Mouse (Mus musculus): Measurements from ENCODE around the gene Tas1r1. TPM values are rescaled to one million over a fixed set of nuclear protein-coding genes. Genes with fewer than 3 reads are reported as not detected.
"Not testable (repeated sequence)": the region's sequence is repeated elsewhere in the genome, so short reads cannot be mapped to it uniquely, and the experiment has no call there.

Gene Tas1r1
- polyA plus RNA-seq, 1 experiment from 2014 or later: 0.07 TPM

GRCm38 (mm10) chr4:152038985-152039830 lies 840 bp upstream of the Tas1r1 start, which contains the start of gene Nol9:
Gene Nol9 (plus strand): TSS chr4:152039321.
- Histone ChIP-seq H3K9ac (replicated peaks) (peak within 1 kb of the TSS; percentile 90), H3K36me3 (replicated peaks; ENCODE audit: insufficient read depth, low read length) (peaks cover 31% of the 10 kb centered on the region), H3K4me3 (ENCODE audit: low read depth, low read length) (peak within 1 kb of the TSS; percentile 91), H3K4me2 (ENCODE audit: low read depth, low read length) (peak within 1 kb of the TSS; percentile 100), H3K9me3 (ENCODE audit: low read length) (no peaks in the 10 kb centered on the region), H3K4me1 (ENCODE audit: insufficient read depth) (peaks cover 11% of the 10 kb centered on the region), H3K27ac (ENCODE audit: low read depth) (peak within 1 kb of the TSS; percentile 52), H3K27me3 (ENCODE audit: insufficient read depth, low read length) (no peaks in the 10 kb centered on the region)
- WGBS (ENCODE audit: insufficient replicate concordance): under 1% methylated on average over 46 of the region's 86 CpGs
- ATAC-seq: peak; percentile 93
- TF ChIP-seq EP300 (IDR thresholded peaks at IDR 0.05; ENCODE audit: low read depth): peak; percentile 73; the same call in 1 of the 2 replicates
- peak; percentile 99 for TF ChIP-seq CTCF (IDR thresholded peaks at IDR 0.05; ENCODE audit: low read depth)
- DNase-seq: peak; percentile 96

GRCm38 (mm10) chr4:152036464-152036863 lies 1.9 kb downstream of the Tas1r1 start:
- H3K9me3 ChIP-seq (ENCODE audit: low read length); H3K4me2 ChIP-seq (ENCODE audit: low read depth, low read length); H3K4me3 ChIP-seq (ENCODE audit: low read depth, low read length); H3K27me3 ChIP-seq (ENCODE audit: insufficient read depth, low read length); H3K27ac ChIP-seq (ENCODE audit: low read depth); DNase-seq; H3K36me3 ChIP-seq (replicated peaks; ENCODE audit: insufficient read depth, low read length); H3K9ac ChIP-seq (replicated peaks); ATAC-seq: not testable (repeated sequence)
- peaks cover 11% of the 10 kb centered on the region for H3K4me1 ChIP-seq (ENCODE audit: insufficient read depth)
- TF ChIP-seq CTCF (IDR thresholded peaks at IDR 0.05; ENCODE audit: low read depth): peak; percentile 52; the same call in 1 of the 2 replicates
- 89% methylated on average over 6 of the region's 6 CpGs for WGBS (ENCODE audit: insufficient replicate concordance)

- Histone ChIP-seq H3K9me3 (ENCODE audit: low read length) (no peaks in the 10 kb centered on the region), H3K4me3 (ENCODE audit: low read depth, low read length) (no peak overlapping the region), H3K36me3 (replicated peaks; ENCODE audit: insufficient read depth, low read length) (no peaks in the 10 kb centered on the region), H3K9ac (replicated peaks) (no peak overlapping the region), H3K27me3 (ENCODE audit: insufficient read depth, low read length) (no peaks in the 10 kb centered on the region), H3K4me2 (ENCODE audit: low read depth, low read length) (no peak overlapping the region), H3K27ac (ENCODE audit: low read depth) (no peak overlapping the region), H3K4me1 (ENCODE audit: insufficient read depth) (peaks cover 7% of the 10 kb centered on the region)
- DNase-seq (no peak), ATAC-seq (no peak)
- no peak for TF ChIP-seq EP300 (IDR thresholded peaks at IDR 0.05; ENCODE audit: low read depth)
- TF ChIP-seq CTCF (IDR thresholded peaks at IDR 0.05; ENCODE audit: low read depth): no peak
- WGBS (ENCODE audit: insufficient replicate concordance): 85% methylated on average over 13 of the region's 13 CpGs
These were observed 5.4 kb downstream of the Tas1r1 start for GRCm38 (mm10) chr4:152032922-152033321.

GRCm38 (mm10) chr4:152029997-152030396 lies 8.4 kb downstream of the Tas1r1 start:
- Histone ChIP-seq H3K9me3 (ENCODE audit: low read length) (no peaks in the 10 kb centered on the region), H3K9ac (replicated peaks) (no peak overlapping the region), H3K27ac (ENCODE audit: low read depth) (no peak overlapping the region), H3K36me3 (replicated peaks; ENCODE audit: insufficient read depth, low read length) (no peaks in the 10 kb centered on the region), H3K4me1 (ENCODE audit: insufficient read depth) (peaks cover 30% of the 10 kb centered on the region), H3K27me3 (ENCODE audit: insufficient read depth, low read length) (no peaks in the 10 kb centered on the region), H3K4me3 (ENCODE audit: low read depth, low read length) (no peak overlapping the region), H3K4me2 (ENCODE audit: low read depth, low read length) (no peak overlapping the region)
- TF ChIP-seq CTCF (IDR thresholded peaks at IDR 0.05; ENCODE audit: low read depth) (peak; percentile 37), EP300 (IDR thresholded peaks at IDR 0.05; ENCODE audit: low read depth) (no peak)
- DNase-seq (no peak), ATAC-seq (no peak)
- 79% methylated on average over 4 of the region's 4 CpGs for WGBS (ENCODE audit: insufficient replicate concordance)

GRCm38 (mm10) chr4:152029087-152029486 lies 9.3 kb downstream of the Tas1r1 start:
- H3K4me1 ChIP-seq (ENCODE audit: insufficient read depth): peaks cover 31% of the 10 kb centered on the region
- H3K4me2 ChIP-seq (ENCODE audit: low read depth, low read length): no peak overlapping the region
- no peak overlapping the region for H3K9ac ChIP-seq (replicated peaks)
- H3K27ac ChIP-seq (ENCODE audit: low read depth): no peak overlapping the region
- no peaks in the 10 kb centered on the region for H3K27me3 ChIP-seq (ENCODE audit: insufficient read depth, low read length)
- DNase-seq: no peak
- H3K36me3 ChIP-seq (replicated peaks; ENCODE audit: insufficient read depth, low read length): 0 out of 2 replicates have a peak, but pooled peaks cover 5% of the 10 kb centered on the region
- no peak overlapping the region for H3K4me3 ChIP-seq (ENCODE audit: low read depth, low read length)
- H3K9me3 ChIP-seq (ENCODE audit: low read length): no peaks in the 10 kb centered on the region
- 36% methylated on average over 5 of the region's 5 CpGs for WGBS (ENCODE audit: insufficient replicate concordance)
- TF ChIP-seq EP300 (IDR thresholded peaks at IDR 0.05; ENCODE audit: low read depth) (no peak), CTCF (IDR thresholded peaks at IDR 0.05; ENCODE audit: low read depth) (peak; percentile 65)
- no peak for ATAC-seq

- WGBS (ENCODE audit: insufficient replicate concordance): 72% methylated on average over 15 of the region's 15 CpGs
- Histone ChIP-seq H3K4me1 (ENCODE audit: insufficient read depth) (peaks cover 31% of the 10 kb centered on the region), H3K27ac (ENCODE audit: low read depth) (no peak overlapping the region), H3K4me3 (ENCODE audit: low read depth, low read length) (peak overlapping the region; percentile 61; the same call in 1 of the 2 replicates), H3K4me2 (ENCODE audit: low read depth, low read length) (peak overlapping the region; percentile 98), H3K27me3 (ENCODE audit: insufficient read depth, low read length) (no peaks in the 10 kb centered on the region), H3K36me3 (replicated peaks; ENCODE audit: insufficient read depth, low read length) (0 out of 2 replicates have a peak, but pooled peaks cover 5% of the 10 kb centered on the region), H3K9me3 (ENCODE audit: low read length) (no peaks in the 10 kb centered on the region), H3K9ac (replicated peaks) (no peak overlapping the region)
- TF ChIP-seq CTCF (IDR thresholded peaks at IDR 0.05; ENCODE audit: low read depth) (no peak), EP300 (IDR thresholded peaks at IDR 0.05; ENCODE audit: low read depth) (no peak)
- no peak for DNase-seq
- no peak for ATAC-seq
These were observed 9.9 kb downstream of the Tas1r1 start for GRCm38 (mm10) chr4:152028456-152028855.

Data from liver, postnatal 0 days (tissue).